Comparison of ENCODE assay signal across 22 mouse cellular contexts in the genomic region with DNA sequence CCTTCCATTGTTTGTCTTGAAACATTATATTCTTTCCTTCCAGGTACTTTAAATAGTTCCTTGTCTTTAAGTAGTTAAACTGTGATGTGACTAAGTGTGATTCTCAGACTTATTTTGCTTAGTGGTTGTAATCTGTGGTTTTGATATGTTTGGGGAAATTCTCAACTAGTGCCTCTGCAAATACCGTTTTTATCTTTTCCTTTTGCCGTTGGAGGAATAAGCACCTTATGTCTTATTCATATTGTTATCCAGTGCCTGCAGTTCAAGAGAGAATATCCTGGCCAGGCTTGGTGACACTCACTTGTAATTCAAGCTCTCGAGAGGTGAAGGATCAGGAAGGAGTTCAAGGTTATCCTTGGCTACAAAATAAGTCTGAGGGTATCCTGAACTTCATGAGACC. TPM values are rescaled to one million over a fixed set of nuclear protein-coding genes. Genes with fewer than 3 reads are reported as not detected.
DNase-seq lines count a peak whose midpoint lies in the region; TF ChIP-seq lines count a peak whose summit lies in the region.
"Had no signal": no experiment of that assay in that cellular context is flagged by ENCODE, and none has a peak within 500 bp of the region (broad histone marks: within the 10 kb centered on the region; RNA-seq: fewer than 3 reads in every experiment).

No protein-coding gene starts in this region.

- intact Hi-C loops in heart, adult 2 months (cut with DNase I), result no loop called here

- TF ChIP-seq POLR2A in ES-Bruce4 (IDR thresholded peaks at IDR 0.05; ENCODE audit: insufficient read depth, low read length) (no peak), MEL (IDR thresholded peaks at IDR 0.05; ENCODE audit: control insufficient read depth in 1 of 2, insufficient read depth in 1 of 2, low read depth in 1 of 2, low read length in 2 of 2, poor library complexity in 1 of 2) (no peak)
- no peak for TF ChIP-seq POLR2A in heart, adult 2 months (IDR thresholded peaks at IDR 0.05; ENCODE audit: insufficient read depth, low read depth, low read length)

- TF ChIP-seq EP300 in ES-Bruce4 (IDR thresholded peaks at IDR 0.05; ENCODE audit: insufficient read depth, low read depth, low read length) (no peak), MEL (IDR thresholded peaks at IDR 0.05; ENCODE audit: low read depth in 1 of 2, low read length in 2 of 2) (peak; percentile 69 to 79)
- no peak for TF ChIP-seq EP300 in heart, adult 2 months (IDR thresholded peaks at IDR 0.05; ENCODE audit: insufficient read depth, low read depth, low read length)

- no peak for DNase-seq in ES-E14 (ENCODE audit: low read depth, low spot score)
- DNase-seq in MEL (ENCODE audit: low read depth, low spot score), result peak; percentile 57
- peak; percentile 9 for DNase-seq in induced T-regulatory cell, adult 2 months (ENCODE audit: low read depth)
- DNase-seq in adrenal gland, adult 2 months, result no peak
- DNase-seq in heart, adult 2 months, result no peak
- no peak for DNase-seq in testis, postnatal 14 days (ENCODE audit: low spot score)
- DNase-seq in spleen, postnatal 36 days (ENCODE audit: low spot score in 2 of 2), result no peak
- DNase-seq: adrenal gland, adult 8-10 months; adrenal gland, postnatal 10 days; adrenal gland, postnatal 14 days; adrenal gland, postnatal 25 days; adrenal gland, postnatal 36 days; B cell, adult 2 months; cerebellum, adult 11 months; cerebellum, adult 11-12 months; cerebellum, adult 18-20 months; cerebellum, adult 2 months; cerebellum, adult 8-10 months; cerebellum, adult 9-10 months had no signal

- no peak overlapping the region for H3K4me3 ChIP-seq in ES-Bruce4 (ENCODE audit: low read depth, low read length)
- H3K4me3 ChIP-seq in ES-E14 (ENCODE audit: insufficient read depth in 1 of 2, low read depth in 1 of 2, low read length in 2 of 2, poor library complexity in 1 of 2, severe bottlenecking in 1 of 2), result no peak overlapping the region
- H3K4me3 ChIP-seq in MEL (ENCODE audit: control insufficient read depth in 1 of 2, insufficient read depth in 1 of 2, low read depth in 2 of 2, low read length in 2 of 2), result peak overlapping the region in 1 of 2 experiments; percentile 24; a peak in 2 of 4 replicates
- no peak overlapping the region for H3K4me3 ChIP-seq in heart, adult 2 months

- no peaks in the 10 kb centered on the region for H3K79me2 ChIP-seq in MEL (ENCODE audit: control insufficient read depth, insufficient read depth, low read length, poor library complexity)
- no peaks in the 10 kb centered on the region for H3K79me2 ChIP-seq in heart, adult 2 months (replicated peaks; ENCODE audit: control insufficient read depth, insufficient read depth, low read length)

- H3K4me1 ChIP-seq in ES-Bruce4 (ENCODE audit: control insufficient read depth, insufficient read depth, low read length) (no peaks in the 10 kb centered on the region), ES-E14 (ENCODE audit: control insufficient read depth in 2 of 2, insufficient read depth in 2 of 2, low read length in 2 of 2, poor library complexity in 1 of 2) (peaks cover 0 to 3% of the 10 kb centered on the region in 2 experiments; a peak in 1 of 4 replicates), MEL (ENCODE audit: control insufficient read depth in 1 of 2, insufficient read depth in 2 of 2, low read length in 2 of 2) (peaks cover 6 to 23% of the 10 kb centered on the region in 2 experiments; a peak in 3 of 4 replicates)
- no peaks in the 10 kb centered on the region for H3K4me1 ChIP-seq in heart, adult 2 months (ENCODE audit: control insufficient read depth, insufficient read depth, low read length)

- peak overlapping the region; percentile 67 for H3K27ac ChIP-seq in ES-Bruce4 (ENCODE audit: insufficient read depth, low read length)
- peak overlapping the region; percentile 58; the same call in 1 of the 2 replicates for H3K27ac ChIP-seq in ES-E14 (ENCODE audit: insufficient read depth, low read depth, low read length, poor library complexity, severe bottlenecking)
- peak overlapping the region; percentile 82 for H3K27ac ChIP-seq in MEL (ENCODE audit: control insufficient read depth, low read depth, low read length)
- H3K27ac ChIP-seq in heart, adult 2 months, result no peak overlapping the region

- H3K9ac ChIP-seq in ES-Bruce4 (ENCODE audit: low read depth, poor library complexity, severe bottlenecking) (no peak overlapping the region), ES-E14 (ENCODE audit: insufficient read depth, low read depth, low read length, poor library complexity, severe bottlenecking) (no peak overlapping the region), MEL (ENCODE audit: control insufficient read depth, low read depth, low read length, poor library complexity, severe bottlenecking) (no peak overlapping the region)
- no peak overlapping the region for H3K9ac ChIP-seq in heart, adult 2 months (ENCODE audit: low read depth, low read length)

- TF ChIP-seq CTCF in ES-Bruce4 (IDR thresholded peaks at IDR 0.05; ENCODE audit: low read depth, low read length), result no peak
- no peak for TF ChIP-seq CTCF in MEL (IDR thresholded peaks at IDR 0.05 in 2 of 3, conservative IDR thresholded peaks at IDR 0.05 in 1 of 3; ENCODE audit: control insufficient read depth in 1 of 3, insufficient read depth in 1 of 3, low read depth in 2 of 3, low read length in 3 of 3, poor library complexity in 1 of 3, severe bottlenecking in 1 of 3)
- TF ChIP-seq CTCF in heart, adult 2 months (IDR thresholded peaks at IDR 0.05), result no peak

- WGBS in heart, adult 2 months, result 41% methylated on average over 3 of the region's 3 CpGs

- H3K27me3 ChIP-seq in ES-Bruce4 (ENCODE audit: control insufficient read depth, insufficient read depth, low read length, poor library complexity, severe bottlenecking), result no peaks in the 10 kb centered on the region
- H3K27me3 ChIP-seq in MEL (ENCODE audit: control insufficient read depth in 1 of 2, insufficient read depth in 2 of 2, low read length in 2 of 2), result no peaks in the 10 kb centered on the region
- H3K27me3 ChIP-seq in heart, adult 2 months (ENCODE audit: control insufficient read depth, insufficient read depth, low read length), result no peaks in the 10 kb centered on the region
- H3K27me3 ChIP-seq: CH12.LX had no signal

- H3K36me3 ChIP-seq in ES-Bruce4 (ENCODE audit: control insufficient read depth, insufficient read depth, low read length, poor library complexity, severe bottlenecking) (no peaks in the 10 kb centered on the region), ES-E14 (ENCODE audit: control insufficient read depth, insufficient read depth, low read length, poor library complexity, severe bottlenecking) (no peaks in the 10 kb centered on the region), MEL (ENCODE audit: control insufficient read depth in 1 of 2, insufficient read depth in 2 of 2, low read length in 2 of 2) (peaks cover 0 to 18% of the 10 kb centered on the region in 2 experiments; a peak in 2 of 4 replicates)
- no peaks in the 10 kb centered on the region for H3K36me3 ChIP-seq in heart, adult 2 months (ENCODE audit: control insufficient read depth, insufficient read depth, low read length)
- H3K36me3 ChIP-seq: G1E had no signal

- H3K9me3 ChIP-seq in ES-Bruce4 (replicated peaks; ENCODE audit: control insufficient read depth, insufficient read depth, low read length, poor library complexity, severe bottlenecking), result no peaks in the 10 kb centered on the region
- H3K9me3 ChIP-seq in ES-E14 (ENCODE audit: control insufficient read depth, insufficient read depth, low read depth, low read length), result no peaks in the 10 kb centered on the region
- H3K9me3 ChIP-seq in MEL (replicated peaks; ENCODE audit: insufficient read depth, low read length), result no peaks in the 10 kb centered on the region
- H3K9me3 ChIP-seq: G1E had no signal

- no peak for TF ChIP-seq RAD21 in MEL (IDR thresholded peaks at IDR 0.05; ENCODE audit: low read depth, low read length)

- in situ Hi-C loops in ES-E14 (cut with MboI; ENCODE audit: low sequenced_read_pairs in 2 of 2, unreplicated experiment in 2 of 2), result no loop called here

TF ChIP-seq in ES-E14, 5 proteins besides CTCF, POLR2A, EP300 and RAD21:
- TF ChIP-seq ZC3H11A (IDR thresholded peaks at IDR 0.05; ENCODE audit: borderline replicate concordance, low read depth, low read length) (no peak), HCFC1 (IDR thresholded peaks at IDR 0.05; ENCODE audit: borderline replicate concordance, insufficient read depth, low read length) (no peak), ZNF384 (IDR thresholded peaks at IDR 0.05; ENCODE audit: low read depth, low read length) (no peak), MAFK (IDR thresholded peaks at IDR 0.05; ENCODE audit: insufficient read depth, low read depth, low read length) (no peak), CHD2 (IDR thresholded peaks at IDR 0.05; ENCODE audit: low read depth, low read length) (no peak)

TF ChIP-seq in MEL, 35 proteins besides CTCF, POLR2A, EP300 and RAD21 (continues in another document):
- peak; percentile 33; the same call in 1 of the 2 replicates for TF ChIP-seq GATA1 (IDR thresholded peaks at IDR 0.05; ENCODE audit: low read depth, low read length)
- no peak for TF ChIP-seq ZMIZ1 (IDR thresholded peaks at IDR 0.05; ENCODE audit: low read depth, low read length)
- no peak for TF ChIP-seq SMC3 (IDR thresholded peaks at IDR 0.05; ENCODE audit: low read depth, low read length)
- peak; percentile 62; the same call in 1 of the 2 replicates for TF ChIP-seq MYB (IDR thresholded peaks at IDR 0.05; ENCODE audit: low read depth, low read length)
- peak; percentile 55; the same call in 1 of the 2 replicates for TF ChIP-seq RCOR1 (IDR thresholded peaks at IDR 0.05; ENCODE audit: low read depth, low read length)
- no peak for TF ChIP-seq POLR2AphosphoS5 (IDR thresholded peaks at IDR 0.05; ENCODE audit: borderline replicate concordance, low read depth, low read length)

RNA-seq across cellular contexts. Expression of gene Irak1, which starts 22.7 kb away (rescaled TPM):
- polyA plus RNA-seq in ES-Bruce4 (2011; ENCODE audit: insufficient read depth, insufficient read length, low read depth, missing spikeins) (35.1 and 35.4 TPM in 2 replicates), MEL (2012; ENCODE audit: insufficient read depth in 1 of 2, insufficient read length in 2 of 2, low read depth in 1 of 2, low replicate concordance in 2 of 2, missing spikeins in 1 of 2) (100 to 1,000 TPM in 1 of 2 experiments, not detected in 1; 106 TPM)
- total RNA-seq in ES-E14 (2012; rRNA removed) (35.9 and 49.0 TPM in 2 replicates), MEL (2012; rRNA removed) (30.1 and 33.7 TPM in 2 replicates)
- total RNA-seq in adrenal gland, adult 2 months (2021), result 100 to 1,000 TPM; 113 to 130 TPM
- 586 and 733 TPM in 2 replicates for polyA plus RNA-seq in adrenal gland, adult 2 months (2012; rRNA removed)
- 10 to 100 TPM; 56.7 to 58.0 TPM for total RNA-seq in heart, adult 2 months (2021)
- 112 and 128 TPM in 2 replicates for polyA plus RNA-seq in heart, adult 2 months (2012; rRNA removed)

RNA-seq across cellular contexts. Expression of gene Hcfc1, which starts 34.9 kb away (rescaled TPM):
- 91.4 and 96.4 TPM in 2 replicates for polyA plus RNA-seq in ES-Bruce4 (2011; ENCODE audit: insufficient read depth, insufficient read length, low read depth, missing spikeins)
- total RNA-seq in ES-E14 (2012; rRNA removed), result 89.6 and 95.7 TPM in 2 replicates
- total RNA-seq in MEL (2012; rRNA removed), result 53.6 and 60.0 TPM in 2 replicates
- polyA plus RNA-seq in MEL (2012; ENCODE audit: insufficient read depth in 1 of 2, insufficient read length in 2 of 2, low read depth in 1 of 2, low replicate concordance in 2 of 2, missing spikeins in 1 of 2), result 100 to 1,000 TPM in 1 of 2 experiments, 10 to 100 TPM in 1; 40.8 to 146 TPM
- total RNA-seq in adrenal gland, adult 2 months (2021), result 10 to 100 TPM; 44.2 to 66.4 TPM
- polyA plus RNA-seq in adrenal gland, adult 2 months (2012; rRNA removed), result 73.8 and 113 TPM in 2 replicates
- 10 to 100 TPM; 37.0 to 37.9 TPM for total RNA-seq in heart, adult 2 months (2021)
- 26.3 and 27.6 TPM in 2 replicates for polyA plus RNA-seq in heart, adult 2 months (2012; rRNA removed)

Comparison
In these comparisons a context has a peak if more than half of its experiments do, and no peak if none do; other contexts are left out.
1. DNase-seq: peak in MEL (single experiment) and induced T-regulatory cell, adult 2 months (single experiment); none in ES-E14 (single experiment), adrenal gland, adult 2 months (single experiment), heart, adult 2 months (0 of 2), testis, postnatal 14 days (single experiment) and spleen, postnatal 36 days (0 of 2).